Mouse (Mus musculus) small intestine, adult 2 months (tissue): ENCODE data around the gene Iqschfp.

Source experiments
- CTCF ChIP-seq: fragments of 200-500 bp; IDR thresholded peaks from 2 replicates; pipeline ENCODE4 v1.5.1; 2012; ENCODE audit warnings: low read depth, mild to moderate bottlenecking, control low read depth, inconsistent platforms, low read length, moderate library complexity, mixed read lengths; ENCODE audit not compliant: insufficient replicate concordance, insufficient read length; ENCODE audit errors: extremely low read depth
- POLR2A ChIP-seq: fragments of 200-500 bp; IDR thresholded peaks from 2 replicates; pipeline ENCODE4 v1.6.1; 2012; ENCODE audit warnings: low read depth, mild to moderate bottlenecking, control low read depth, inconsistent platforms, low read length, moderate library complexity

GRCm38 (mm10) chr3:68448480-68448879 is 556.4 kb downstream of the Iqschfp start:
- TF ChIP-seq CTCF, result no peak
- no peak for TF ChIP-seq POLR2A
